Mouse (Mus musculus): ENCODE measurements around the gene Ppm1g. TPM values are rescaled to one million over a fixed set of nuclear protein-coding genes. Genes with fewer than 3 reads are reported as not detected.

The Ppm1g gene
- polyA plus RNA-seq, 1 experiment from 2014 or later: 145 TPM

DNA sequence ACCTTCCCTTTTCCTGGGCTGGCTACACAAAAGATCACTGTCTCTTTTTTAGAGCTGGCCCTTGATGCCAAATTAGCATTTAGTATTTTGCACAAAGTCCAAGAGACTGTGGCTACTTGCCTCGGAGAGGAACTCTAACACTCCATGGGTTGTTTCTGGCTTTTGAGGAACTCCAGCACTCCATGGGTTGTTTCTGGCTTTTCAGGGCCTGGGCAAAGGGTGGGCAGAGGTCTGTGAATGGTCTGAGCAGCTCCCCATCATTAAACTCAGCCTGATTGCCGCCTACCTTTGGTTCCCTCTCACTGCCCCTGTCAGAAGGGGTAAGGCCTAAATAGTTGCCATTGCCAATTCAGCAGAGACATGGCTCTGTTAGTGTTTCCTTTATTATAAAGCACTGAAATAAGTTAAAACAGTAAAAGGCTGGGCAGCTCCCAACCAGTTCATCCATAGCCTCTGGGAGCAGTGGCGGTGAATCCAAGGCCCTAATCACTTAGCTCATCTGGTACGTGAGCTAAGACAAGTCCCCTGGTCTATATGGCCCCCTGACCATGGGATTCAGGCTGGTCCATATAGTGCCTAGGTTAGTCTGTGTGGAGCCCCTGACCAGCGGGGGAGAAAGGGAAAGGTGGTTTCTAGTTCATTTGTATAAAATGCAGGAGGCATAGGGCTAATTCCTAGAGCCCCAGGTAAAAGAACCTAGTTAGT is 21.7 kb downstream of the Ppm1g start:
- H3K4me3 ChIP-seq (ENCODE audit: low read depth, low read length): no peak overlapping the region
- H3K27ac ChIP-seq (ENCODE audit: low read depth): no peak overlapping the region
- no peak overlapping the region for H3K9ac ChIP-seq (ENCODE audit: low read length)
- H3K27me3 ChIP-seq (replicated peaks; ENCODE audit: control insufficient read depth, insufficient read depth, low read length): no peaks in the 10 kb centered on the region
- peaks cover 73% of the 10 kb centered on the region for H3K36me3 ChIP-seq (ENCODE audit: control insufficient read depth, insufficient read depth, low read length)
- no peak overlapping the region for H3K4me2 ChIP-seq (ENCODE audit: low read length)
- WGBS: 85% methylated on average over 5 of the region's 5 CpGs
- peak; percentile 52 for DNase-seq (ENCODE audit: low spot score)
- H3K4me1 ChIP-seq (replicated peaks; ENCODE audit: control insufficient read depth, insufficient read depth, low read length): peaks cover 22% of the 10 kb centered on the region
- H3K9me3 ChIP-seq (ENCODE audit: control insufficient read depth, low read length): peaks cover 4% of the 10 kb centered on the region
- ATAC-seq (replicated peaks; ENCODE audit: low FRiP score, low TSS enrichment, low read depth): no peak

GRCm38 (mm10) chr5:31198170-31198569 is 22.3 kb downstream of the Ppm1g start:
- H3K4me3 ChIP-seq (ENCODE audit: low read depth, low read length): no peak overlapping the region
- WGBS: 79% methylated on average over 9 of the region's 9 CpGs

DNA sequence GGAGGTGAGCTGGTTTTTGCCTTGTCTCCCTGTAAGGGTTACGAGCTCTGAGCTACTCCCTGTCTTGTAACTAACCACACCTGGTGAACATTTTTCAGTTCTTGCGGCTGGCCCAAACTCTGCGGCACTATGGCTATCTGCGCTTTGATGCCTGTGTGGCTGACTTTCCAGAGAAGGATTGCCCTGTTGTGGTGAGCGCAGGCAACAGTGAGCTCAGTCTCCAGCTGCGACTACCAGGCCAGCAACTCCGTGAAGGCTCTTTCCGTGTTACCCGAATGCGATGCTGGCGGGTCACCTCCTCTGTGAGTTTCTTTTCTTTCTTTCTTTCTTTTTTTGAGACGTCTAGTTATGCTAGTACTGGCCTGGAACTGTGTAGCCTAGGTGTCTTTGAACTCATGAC is 23.4 kb downstream of the Ppm1g start:
- H3K4me2 ChIP-seq (ENCODE audit: low read length): no peak overlapping the region
- no peak for ATAC-seq (replicated peaks; ENCODE audit: low FRiP score, low TSS enrichment, low read depth)
- H3K27me3 ChIP-seq (replicated peaks; ENCODE audit: control insufficient read depth, insufficient read depth, low read length): no peaks in the 10 kb centered on the region
- peaks cover 19% of the 10 kb centered on the region for H3K4me1 ChIP-seq (replicated peaks; ENCODE audit: control insufficient read depth, insufficient read depth, low read length)
- H3K36me3 ChIP-seq (ENCODE audit: control insufficient read depth, insufficient read depth, low read length): peaks cover 63% of the 10 kb centered on the region
- no peak overlapping the region for H3K9ac ChIP-seq (ENCODE audit: low read length)
- H3K9me3 ChIP-seq (ENCODE audit: control insufficient read depth, low read length): peaks cover 4% of the 10 kb centered on the region
- 94% methylated on average over 12 of the region's 12 CpGs for WGBS
- H3K27ac ChIP-seq (ENCODE audit: low read depth): no peak overlapping the region
- peak; percentile 48 for DNase-seq (ENCODE audit: low spot score)
- H3K4me3 ChIP-seq (ENCODE audit: low read depth, low read length): no peak overlapping the region

More at GRCm38 (mm10) chr5:31198170-31198569, 22.3 kb downstream of the Ppm1g start:
- H3K9me3 ChIP-seq (ENCODE audit: control insufficient read depth, low read length): peaks cover 4% of the 10 kb centered on the region
- no peak overlapping the region for H3K9ac ChIP-seq (ENCODE audit: low read length)
- H3K27ac ChIP-seq (ENCODE audit: low read depth): no peak overlapping the region
- H3K4me1 ChIP-seq (replicated peaks; ENCODE audit: control insufficient read depth, insufficient read depth, low read length): peaks cover 22% of the 10 kb centered on the region
- DNase-seq (ENCODE audit: low spot score): no peak
- H3K4me2 ChIP-seq (ENCODE audit: low read length): no peak overlapping the region
- ATAC-seq (replicated peaks; ENCODE audit: low FRiP score, low TSS enrichment, low read depth): no peak
- H3K27me3 ChIP-seq (replicated peaks; ENCODE audit: control insufficient read depth, insufficient read depth, low read length): no peaks in the 10 kb centered on the region
- peaks cover 67% of the 10 kb centered on the region for H3K36me3 ChIP-seq (ENCODE audit: control insufficient read depth, insufficient read depth, low read length)

DNA sequence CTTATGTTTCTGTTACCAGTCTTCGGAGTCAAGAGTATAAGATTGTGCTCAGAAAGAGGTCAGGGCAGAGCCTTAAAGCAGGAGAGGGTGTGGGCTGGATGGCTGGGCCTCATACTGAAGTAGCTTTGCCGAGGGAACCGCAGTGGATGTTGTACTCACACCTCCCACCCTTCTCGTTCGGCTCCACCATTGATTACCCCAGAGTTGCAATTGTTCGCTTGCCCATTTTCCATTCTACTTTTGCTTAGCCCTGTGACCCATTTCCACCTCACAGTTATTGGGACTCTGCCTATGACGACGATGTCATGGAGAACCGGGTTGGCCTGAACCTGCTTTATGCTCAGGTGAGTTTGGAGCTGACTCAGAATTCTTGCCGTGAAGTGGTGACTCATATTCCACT is 24.3 kb downstream of the Ppm1g start:
- peaks cover 24% of the 10 kb centered on the region for H3K4me1 ChIP-seq (replicated peaks; ENCODE audit: control insufficient read depth, insufficient read depth, low read length)
- peaks cover 63% of the 10 kb centered on the region for H3K36me3 ChIP-seq (ENCODE audit: control insufficient read depth, insufficient read depth, low read length)
- WGBS: 93% methylated on average over 10 of the region's 10 CpGs
- H3K4me3 ChIP-seq (ENCODE audit: low read depth, low read length): no peak overlapping the region
- peaks cover 4% of the 10 kb centered on the region for H3K9me3 ChIP-seq (ENCODE audit: control insufficient read depth, low read length)
- DNase-seq (ENCODE audit: low spot score) (peak; percentile 41), ATAC-seq (replicated peaks; ENCODE audit: low FRiP score, low TSS enrichment, low read depth) (no peak)
- H3K27ac ChIP-seq (ENCODE audit: low read depth): no peak overlapping the region
- no peak overlapping the region for H3K4me2 ChIP-seq (ENCODE audit: low read length)
- no peaks in the 10 kb centered on the region for H3K27me3 ChIP-seq (replicated peaks; ENCODE audit: control insufficient read depth, insufficient read depth, low read length)
- H3K9ac ChIP-seq (ENCODE audit: low read length): no peak overlapping the region

- Histone ChIP-seq H3K4me3 (ENCODE audit: low read depth, low read length) (no peak overlapping the region), H3K27ac (ENCODE audit: low read depth) (no peak overlapping the region), H3K4me2 (ENCODE audit: low read length) (no peak overlapping the region), H3K9ac (ENCODE audit: low read length) (no peak overlapping the region), H3K36me3 (ENCODE audit: control insufficient read depth, insufficient read depth, low read length) (peaks cover 67% of the 10 kb centered on the region), H3K27me3 (replicated peaks; ENCODE audit: control insufficient read depth, insufficient read depth, low read length) (no peaks in the 10 kb centered on the region), H3K9me3 (ENCODE audit: control insufficient read depth, low read length) (peaks cover 4% of the 10 kb centered on the region), H3K4me1 (replicated peaks; ENCODE audit: control insufficient read depth, insufficient read depth, low read length) (peaks cover 19% of the 10 kb centered on the region)
- ATAC-seq (replicated peaks; ENCODE audit: low FRiP score, low TSS enrichment, low read depth) (no peak), DNase-seq (ENCODE audit: low spot score) (peak; percentile 35)
- WGBS: 90% methylated on average over 4 of the region's 4 CpGs
These were observed 24.8 kb downstream of the Ppm1g start for GRCm38 (mm10) chr5:31195671-31196070.

DNA sequence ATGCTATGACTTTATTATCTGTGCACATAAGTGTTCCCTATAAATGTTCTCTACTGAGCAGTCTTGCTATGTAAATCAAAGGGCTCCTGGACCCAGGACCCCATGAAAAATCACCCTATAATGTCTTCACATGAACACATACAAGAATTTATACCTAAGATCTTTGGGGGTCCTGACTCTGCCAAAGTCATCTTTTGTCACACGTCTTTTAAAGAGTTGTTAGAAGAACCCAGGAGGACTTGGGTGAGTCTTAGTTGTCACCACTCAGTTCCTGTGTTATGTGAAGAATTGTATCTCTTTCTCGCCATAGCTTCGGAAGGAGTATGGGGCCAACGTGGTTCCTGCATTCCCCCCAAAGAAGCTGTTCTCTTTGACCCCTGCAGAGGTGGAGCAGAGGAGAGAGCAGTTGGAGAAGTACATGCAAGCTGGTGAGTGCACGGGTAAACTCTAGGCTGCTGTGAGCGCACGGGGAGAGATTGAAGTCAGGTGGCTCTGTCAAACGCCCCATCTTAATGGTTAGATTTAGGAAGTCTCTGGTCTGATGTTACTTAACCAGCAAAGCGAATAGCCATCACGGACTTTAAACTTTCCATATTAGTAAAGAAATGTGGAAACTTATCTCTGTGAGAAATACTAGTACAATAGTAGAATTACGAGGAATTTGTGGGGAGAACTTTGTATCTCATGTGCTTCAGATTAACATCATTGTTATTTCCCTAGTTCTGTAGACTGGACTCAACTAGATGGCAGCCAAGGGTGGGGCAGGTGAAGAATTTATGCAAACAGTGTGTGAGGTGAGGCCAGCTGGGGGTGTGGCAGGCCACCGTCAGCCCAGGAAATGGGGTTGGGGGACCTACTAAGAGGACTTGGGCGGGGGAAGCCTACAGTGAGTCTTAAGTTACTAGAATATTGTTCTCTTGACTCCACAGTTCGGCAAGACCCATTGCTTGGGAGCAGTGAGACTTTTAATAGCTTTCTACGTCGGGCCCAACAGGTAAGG is 25.7 kb downstream of the Ppm1g start:
- H3K27ac ChIP-seq (ENCODE audit: low read depth): no peak overlapping the region
- H3K9ac ChIP-seq (ENCODE audit: low read length): no peak overlapping the region
- DNase-seq (ENCODE audit: low spot score) (peak; percentile 32), ATAC-seq (replicated peaks; ENCODE audit: low FRiP score, low TSS enrichment, low read depth) (no peak)
- no peak overlapping the region for H3K4me3 ChIP-seq (ENCODE audit: low read depth, low read length)
- H3K27me3 ChIP-seq (replicated peaks; ENCODE audit: control insufficient read depth, insufficient read depth, low read length): no peaks in the 10 kb centered on the region
- 89% methylated on average over 16 of the region's 16 CpGs for WGBS
- no peaks in the 10 kb centered on the region for H3K9me3 ChIP-seq (ENCODE audit: control insufficient read depth, low read length)
- H3K4me1 ChIP-seq (replicated peaks; ENCODE audit: control insufficient read depth, insufficient read depth, low read length): peaks cover 15% of the 10 kb centered on the region
- peaks cover 67% of the 10 kb centered on the region for H3K36me3 ChIP-seq (ENCODE audit: control insufficient read depth, insufficient read depth, low read length)
- H3K4me2 ChIP-seq (ENCODE audit: low read length): peak overlapping the region; percentile 83

DNA sequence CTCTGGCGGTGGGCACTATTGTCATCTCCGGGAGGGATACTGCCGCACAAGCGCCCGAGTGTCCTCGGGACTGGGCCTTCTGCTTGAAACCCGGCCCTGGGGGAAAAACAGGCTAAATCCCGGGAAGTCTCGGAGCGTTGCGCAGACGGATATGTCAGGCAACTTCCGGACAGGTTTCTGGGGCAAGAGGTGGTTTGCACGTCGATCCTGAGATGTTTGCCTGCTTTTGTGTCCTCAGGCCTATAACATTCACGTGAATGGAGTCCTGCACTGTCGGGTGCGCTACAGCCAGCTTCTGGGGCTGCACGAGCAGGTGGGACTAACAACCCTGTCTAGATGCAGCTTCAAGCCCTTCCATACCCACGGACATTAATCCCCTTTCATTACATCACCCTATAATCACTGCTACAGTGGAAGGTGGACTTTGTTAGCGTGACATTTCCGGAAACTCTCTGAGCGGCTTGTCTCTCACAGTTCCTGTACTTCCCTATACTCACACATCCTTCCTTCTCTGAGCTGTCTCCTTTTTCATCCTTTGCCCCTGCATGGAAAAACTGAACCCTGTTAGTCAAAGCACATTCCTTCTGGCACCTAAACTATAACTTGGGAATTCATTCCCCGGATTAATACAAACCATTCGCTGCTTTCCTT is 26.7 kb downstream of the Ppm1g start:
- Histone ChIP-seq H3K9me3 (ENCODE audit: control insufficient read depth, low read length) (no peaks in the 10 kb centered on the region), H3K4me3 (ENCODE audit: low read depth, low read length) (peak overlapping the region; percentile 80), H3K36me3 (ENCODE audit: control insufficient read depth, insufficient read depth, low read length) (peaks cover 66% of the 10 kb centered on the region), H3K9ac (ENCODE audit: low read length) (peak overlapping the region; percentile 93), H3K4me1 (replicated peaks; ENCODE audit: control insufficient read depth, insufficient read depth, low read length) (peaks cover 15% of the 10 kb centered on the region), H3K4me2 (ENCODE audit: low read length) (peak overlapping the region; percentile 83), H3K27me3 (replicated peaks; ENCODE audit: control insufficient read depth, insufficient read depth, low read length) (no peaks in the 10 kb centered on the region), H3K27ac (ENCODE audit: low read depth) (peak overlapping the region; percentile 80)
- ATAC-seq (replicated peaks; ENCODE audit: low FRiP score, low TSS enrichment, low read depth) (no peak), DNase-seq (ENCODE audit: low spot score) (no peak)
- WGBS: 10% methylated on average over 25 of the region's 25 CpGs

DNA sequence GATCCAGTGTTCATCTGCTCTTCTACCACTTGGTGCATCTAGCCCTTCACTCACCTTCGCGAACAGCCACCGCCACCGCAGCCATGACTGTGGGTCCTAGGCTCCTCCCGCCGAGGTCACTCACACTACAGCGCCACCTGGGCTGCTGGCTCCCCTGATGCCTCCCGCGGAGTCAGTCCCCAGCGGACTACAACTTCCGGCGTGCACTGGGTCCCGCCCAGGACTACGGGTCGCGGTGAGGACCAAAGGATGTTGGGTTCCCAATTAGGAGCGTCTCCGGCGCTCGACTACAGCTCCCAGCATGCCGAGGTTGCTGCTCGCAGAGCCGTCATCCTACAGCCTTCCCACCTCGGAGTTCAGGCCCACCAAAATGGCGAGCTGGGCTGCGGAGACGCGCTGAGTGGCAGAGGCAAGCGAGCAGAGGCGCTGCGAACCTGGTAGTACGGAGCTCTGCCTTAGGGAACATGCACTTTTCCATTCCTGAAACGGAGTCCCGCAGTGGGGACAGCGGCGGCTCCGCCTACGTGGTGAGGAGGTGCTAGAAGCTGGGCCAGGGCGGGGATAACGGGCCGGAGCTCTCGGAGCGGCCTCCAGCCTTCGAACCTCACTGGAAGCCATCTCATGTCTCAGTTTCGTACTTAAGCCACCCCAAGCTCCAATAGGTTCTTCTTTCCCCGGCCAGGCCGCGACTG is 27.4 kb downstream of the Ppm1g start, which contains the start of the genes Snx17 and Eif2b4:
Gene Snx17, plus strand, starts transcription at position 289 of the 692 bp plus-strand sequence.
Gene Eif2b4, minus strand, starts transcription at position 492 of the 692 bp plus-strand sequence.
- Histone ChIP-seq H3K4me1 (replicated peaks; ENCODE audit: control insufficient read depth, insufficient read depth, low read length) (peaks cover 15% of the 10 kb centered on the region), H3K9ac (ENCODE audit: low read length) (peak within 1 kb of the TSS; percentile 93), H3K36me3 (ENCODE audit: control insufficient read depth, insufficient read depth, low read length) (peaks cover 66% of the 10 kb centered on the region), H3K27ac (ENCODE audit: low read depth) (peak within 1 kb of the TSS; percentile 80), H3K4me2 (ENCODE audit: low read length) (peak within 1 kb of the TSS; percentile 83), H3K9me3 (ENCODE audit: control insufficient read depth, low read length) (no peaks in the 10 kb centered on the region), H3K27me3 (replicated peaks; ENCODE audit: control insufficient read depth, insufficient read depth, low read length) (no peaks in the 10 kb centered on the region), H3K4me3 (ENCODE audit: low read depth, low read length) (peak within 1 kb of the TSS; percentile 80)
- under 1% methylated on average over 46 of the region's 48 CpGs for WGBS
- DNase-seq (ENCODE audit: low spot score): peak; percentile 99
- peak; percentile 97 for ATAC-seq (replicated peaks; ENCODE audit: low FRiP score, low TSS enrichment, low read depth)

All from intestine, embryonic 14.5 days (tissue).